Mouse (Mus musculus): ENCODE measurements around the gene Gm20767.
"Not testable (repeated sequence)": the region's sequence is repeated elsewhere in the genome, so short reads cannot be mapped to it uniquely, and the experiment has no call there.

DNA sequence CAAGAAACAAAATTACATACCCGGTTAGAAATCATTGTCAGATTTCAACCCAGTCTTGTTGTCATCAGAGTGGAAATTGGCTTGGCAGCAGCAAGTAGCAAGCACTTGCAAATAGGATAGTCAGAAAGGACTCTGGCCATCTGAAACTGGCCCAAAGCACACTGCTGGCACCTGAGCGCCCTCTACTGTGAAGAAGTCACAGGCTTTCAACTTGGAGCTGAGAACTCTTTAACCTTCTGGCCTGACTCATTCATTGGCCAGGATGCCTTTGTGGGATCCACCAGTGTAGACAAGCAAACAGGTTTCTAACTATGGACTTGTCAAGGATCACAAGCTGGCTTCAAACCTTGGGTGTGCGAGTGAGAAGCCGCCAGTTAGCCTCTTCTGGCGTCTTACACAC is 28.3 kb downstream of the Gm20767 start:
- not testable (repeated sequence) for TF ChIP-seq CTCF (IDR thresholded peaks at IDR 0.05; ENCODE audit: low read depth); EP300 (optimal IDR thresholded peaks at IDR 0.05)
